Mouse (Mus musculus) C2C12 (cell line): ENCODE results near the gene Saa2. TPM values are rescaled to one million over a fixed set of nuclear protein-coding genes. Genes with fewer than 3 reads are reported as not detected.

Source experiments
- H3K27me3 ChIP-seq: one replicate; pipeline ENCODE4 v1.6.1; 2011; ENCODE audit not compliant: control insufficient read depth, insufficient read depth, insufficient read length
- H3K36me3 ChIP-seq: one replicate; pipeline ENCODE4 v1.6.1; 2011; ENCODE audit not compliant: control insufficient read depth, insufficient read depth
- H3K4me3 ChIP-seq: one replicate; pipeline ENCODE4 v1.5.1; 2011; ENCODE audit warnings: mild to moderate bottlenecking, control low read depth; ENCODE audit not compliant: poor library complexity, insufficient read depth, severe bottlenecking
- H3K79me2 ChIP-seq: one replicate; pipeline ENCODE4 v1.6.1; 2011; ENCODE audit not compliant: control insufficient read depth, insufficient read depth
- H3K79me3 ChIP-seq: one replicate; pipeline ENCODE4 v1.6.1; 2011; ENCODE audit warnings: low read depth, control low read depth
- H3ac ChIP-seq: one replicate; pipeline ENCODE3; 2011; ENCODE audit warnings: low read depth; ENCODE audit not compliant: control insufficient read depth, insufficient read length
- CEBPB ChIP-seq: IDR thresholded peaks from one replicate; pipeline ENCODE4 v1.6.1; 2011; ENCODE audit warnings: low read depth, mild to moderate bottlenecking, control low read depth, moderate library complexity
- CTCF ChIP-seq: IDR thresholded peaks from one replicate; pipeline ENCODE4 v1.5.1; 2011; ENCODE audit not compliant: control insufficient read depth, insufficient read depth, insufficient read length
- FOSL1 ChIP-seq: IDR thresholded peaks from one replicate; pipeline ENCODE4 v1.8.0; 2011; ENCODE audit warnings: mild to moderate bottlenecking, low read length; ENCODE audit not compliant: poor library complexity, insufficient read depth, severe bottlenecking
- MAX ChIP-seq: IDR thresholded peaks from one replicate; pipeline ENCODE4 v1.6.1; 2011; ENCODE audit warnings: mild to moderate bottlenecking, control low read depth
- MYOD1 ChIP-seq: IDR thresholded peaks from one replicate; pipeline ENCODE4 v1.6.1; 2011; ENCODE audit warnings: low read depth; ENCODE audit not compliant: control insufficient read depth, insufficient read length
- MYOG ChIP-seq: IDR thresholded peaks from one replicate; pipeline ENCODE4 v1.6.1; 2011; ENCODE audit not compliant: control insufficient read depth, insufficient read length; ENCODE audit errors: extremely low read depth
- USF1 ChIP-seq: IDR thresholded peaks from one replicate; pipeline ENCODE4 v1.6.1; 2011; ENCODE audit warnings: low read depth, mild to moderate bottlenecking, control low read depth, moderate library complexity
- polyA plus RNA-seq: library from polyadenylated mRNA; unstranded; fragments of >200 nt; fragmentation: generic; extraction: Trizol; gene quantifications from one replicate; pipeline ENCODE4 v1.2.1, GENCODE M21; 2012; ENCODE audit warnings: missing spikeins

Gene Saa2
- polyA plus RNA-seq, 1 experiment, result 0.04 TPM

GRCm38 (mm10) chr7:46768451-46768850 is 16.9 kb downstream of the Saa2 start:
- no peaks in the 10 kb centered on the region for H3K27me3 ChIP-seq
- H3ac ChIP-seq, result no peak overlapping the region
- no peaks in the 10 kb centered on the region for H3K79me3 ChIP-seq
- TF ChIP-seq FOSL1 (no peak), MYOD1 (no peak), CEBPB (no peak), CTCF (no peak), MYOG (no peak), USF1 (no peak), MAX (no peak)
- H3K36me3 ChIP-seq, result peaks cover 59% of the 10 kb centered on the region
- no peaks in the 10 kb centered on the region for H3K79me2 ChIP-seq
- H3K4me3 ChIP-seq, result no peak overlapping the region

GRCm38 (mm10) chr7:46770706-46771105 is 19.1 kb downstream of the Saa2 start:
- Histone ChIP-seq H3K79me3 (no peaks in the 10 kb centered on the region), H3K36me3 (peaks cover 64% of the 10 kb centered on the region)

GRCm38 (mm10) chr7:46789177-46789849 is 37.7 kb downstream of the Saa2 start:
- TF ChIP-seq FOSL1, result no peak
- no peak for TF ChIP-seq USF1
- no peak for TF ChIP-seq CTCF
- TF ChIP-seq MYOD1, result no peak
- TF ChIP-seq CEBPB, result no peak
- no peak for TF ChIP-seq MAX
- TF ChIP-seq MYOG, result no peak
- no peak overlapping the region for H3ac ChIP-seq
- H3K79me2 ChIP-seq, result peaks cover 19% of the 10 kb centered on the region
- no peak overlapping the region for H3K4me3 ChIP-seq
- peaks cover 27% of the 10 kb centered on the region for H3K36me3 ChIP-seq
- no peaks in the 10 kb centered on the region for H3K27me3 ChIP-seq
- H3K79me3 ChIP-seq, result peaks cover 6% of the 10 kb centered on the region

More at GRCm38 (mm10) chr7:46770706-46771105, 19.1 kb downstream of the Saa2 start:
- TF ChIP-seq CTCF, result peak; percentile 93
- no peak for TF ChIP-seq FOSL1
- no peak overlapping the region for H3K4me3 ChIP-seq
- no peak overlapping the region for H3ac ChIP-seq
- H3K79me2 ChIP-seq, result no peaks in the 10 kb centered on the region
- no peaks in the 10 kb centered on the region for H3K27me3 ChIP-seq

GRCm38 (mm10) chr7:46793871-46794270 is 42.3 kb downstream of the Saa2 start:
- peaks cover 10% of the 10 kb centered on the region for H3K36me3 ChIP-seq
- TF ChIP-seq FOSL1 (no peak), MYOG (no peak)
- peaks cover 41% of the 10 kb centered on the region for H3K79me3 ChIP-seq
- H3K27me3 ChIP-seq, result no peaks in the 10 kb centered on the region
- no peak overlapping the region for H3K4me3 ChIP-seq
- peaks cover 61% of the 10 kb centered on the region for H3K79me2 ChIP-seq
- H3ac ChIP-seq, result no peak overlapping the region

- H3K36me3 ChIP-seq, result peaks cover 15% of the 10 kb centered on the region
- H3ac ChIP-seq, result peak within 1 kb of the TSS; percentile 84
- H3K27me3 ChIP-seq, result no peaks in the 10 kb centered on the region
- H3K4me3 ChIP-seq, result peak within 1 kb of the TSS; percentile 77
- peaks cover 77% of the 10 kb centered on the region for H3K79me2 ChIP-seq
- TF ChIP-seq CTCF (no peak), FOSL1 (no peak), MYOG (no peak), MYOD1 (no peak), MAX (peak; percentile 86), USF1 (peak; percentile 89), CEBPB (no peak)
- H3K79me3 ChIP-seq, result peaks cover 57% of the 10 kb centered on the region
Observed at GRCm38 (mm10) chr7:46795287-46796205, 44.0 kb downstream of the Saa2 start, which contains the start of the genes Hps5 and Gtf2h1. Gene Hps5 (minus strand): TSS chr7:46796064. Gene Gtf2h1 (plus strand): TSS chr7:46796103.
